Mouse (Mus musculus) lung, adult 2 months (tissue): Measurements from ENCODE around the gene Rftn2.

Source experiments
- CTCF ChIP-seq: fragments of 200-500 bp; IDR thresholded peaks from 2 replicates; pipeline ENCODE4 v1.5.1; 2011; ENCODE audit warnings: mild to moderate bottlenecking, low read length, control low read depth; ENCODE audit not compliant: insufficient read depth
- POLR2A ChIP-seq: fragments of 200-500 bp; IDR thresholded peaks from 2 replicates; pipeline ENCODE4 v1.6.1; 2011; ENCODE audit warnings: low read depth, mild to moderate bottlenecking, control low read depth, low read length, borderline replicate concordance; ENCODE audit errors: extremely low read depth

DNA sequence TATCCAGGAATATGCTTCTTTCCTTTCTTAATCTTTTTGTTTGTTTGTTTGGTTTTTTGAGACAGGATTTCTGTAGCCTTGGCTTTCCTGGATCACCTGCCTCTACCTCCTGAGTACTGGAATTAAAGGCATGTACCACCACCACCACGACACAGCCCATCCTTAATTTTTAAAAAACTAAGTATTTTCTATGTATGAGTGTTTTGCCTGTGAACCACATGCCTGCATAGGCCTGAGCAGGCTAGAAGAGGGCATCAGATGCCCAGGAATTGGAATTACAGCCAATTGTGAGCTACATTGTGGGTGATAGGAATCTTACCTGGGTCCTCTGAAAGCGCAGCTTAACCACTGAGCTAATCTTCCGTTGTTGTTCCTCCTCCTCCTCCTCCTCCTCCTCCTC, 92.3 kb downstream of the Rftn2 start:
- TF ChIP-seq CTCF (no peak), POLR2A (no peak)
